Mouse (Mus musculus): ENCODE data around the gene Slc4a1.
A peak's percentile ranks its signal among the peaks of the same experiment; 100 is the strongest.
"Not testable (repeated sequence)": the region's sequence is repeated elsewhere in the genome, so short reads cannot be mapped to it uniquely, and the experiment has no call there.

Slc4a1 gene

DNA sequence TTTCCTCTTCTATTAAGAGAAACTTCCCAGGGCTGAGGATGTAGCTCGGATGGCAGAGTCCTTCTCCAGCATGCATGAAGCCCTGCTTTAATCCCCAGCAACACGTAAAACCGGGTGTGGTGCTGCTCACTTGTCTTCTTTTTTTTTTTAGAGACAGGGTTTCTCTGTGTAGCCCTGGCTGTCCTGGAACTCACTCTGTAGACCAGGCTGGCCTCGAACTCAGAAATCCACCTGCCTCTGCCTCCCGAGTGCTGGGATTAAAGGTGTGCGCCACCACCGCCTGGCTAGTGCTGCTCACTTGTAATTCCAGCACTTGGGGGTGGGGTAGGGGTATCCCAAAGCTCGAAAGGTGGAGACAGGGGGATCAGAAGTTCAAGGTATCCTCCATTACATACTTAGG lies at the start of gene Slc4a1:
TSS of gene Slc4a1 (minus strand) at position 101 of the 400 bp plus-strand sequence.
- not testable (repeated sequence) for DNase-seq (ENCODE audit: low read depth, low spot score)

DNA sequence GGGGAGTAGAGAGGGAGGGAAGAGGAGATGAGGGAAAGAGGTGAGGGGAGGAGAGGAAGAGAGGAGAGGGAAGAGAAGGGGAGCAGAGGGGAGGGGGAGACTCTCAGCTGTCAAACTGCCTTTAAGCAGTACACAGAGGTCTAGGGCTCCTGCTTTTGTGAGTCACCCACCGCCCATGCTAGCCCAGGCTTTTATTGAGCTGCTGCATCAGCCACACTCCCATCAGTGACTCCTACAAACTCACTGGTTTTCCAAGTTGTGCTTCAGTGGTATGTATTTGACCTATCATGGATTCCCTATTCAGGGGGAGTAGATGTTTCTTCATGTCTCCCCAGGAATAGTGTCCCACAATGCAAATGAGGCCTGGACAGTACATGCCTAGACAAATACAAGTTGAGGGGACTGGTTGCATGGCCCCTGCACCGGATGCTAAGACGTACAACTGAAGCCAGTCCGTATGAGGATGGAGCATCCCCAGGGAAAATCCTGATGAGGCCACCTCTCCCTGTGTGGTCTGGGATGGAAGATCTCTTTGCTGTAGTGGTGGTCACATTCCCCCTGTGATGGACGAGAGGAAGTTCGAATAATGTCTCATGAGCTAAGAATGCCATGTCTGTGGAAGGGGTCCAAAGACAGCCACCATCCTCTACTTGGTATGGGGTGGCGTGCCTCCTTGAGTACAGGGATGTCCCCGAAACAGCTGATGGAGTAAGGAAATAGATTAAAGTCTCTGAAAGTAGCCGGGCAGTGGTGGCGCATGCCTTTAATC lies 49.2 kb upstream of the Slc4a1 start:
- DNase-seq (ENCODE audit: low read depth, low spot score): no peak

GRCm38 (mm10) chr11:102413059-102413458 lies 47.1 kb upstream of the Slc4a1 start:
- no peak for DNase-seq (ENCODE audit: low read depth, low spot score)

DNA sequence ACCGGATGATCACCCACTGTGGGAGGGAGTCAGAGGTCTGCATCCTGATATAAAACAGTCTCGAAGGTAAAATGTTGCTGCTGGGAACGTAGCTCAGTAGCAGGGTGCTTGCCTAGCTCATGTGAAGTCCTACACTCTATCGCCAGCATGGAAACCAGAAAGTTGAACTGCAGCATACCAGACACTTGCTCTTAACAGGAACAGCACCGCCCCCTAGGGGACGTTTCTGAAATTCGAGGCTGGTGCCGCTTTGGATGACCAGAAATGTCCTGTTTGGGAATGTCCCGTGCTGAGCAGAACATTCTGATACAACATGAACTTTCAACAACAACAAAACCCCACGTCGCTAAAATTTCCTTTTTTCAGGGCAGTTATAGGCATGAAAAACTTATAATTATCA lies 45.7 kb upstream of the Slc4a1 start:
- peak; percentile 90 for DNase-seq (ENCODE audit: low read depth, low spot score)

- no peak for DNase-seq (ENCODE audit: low read depth, low spot score)
These were observed 45.1 kb upstream of the Slc4a1 start for GRCm38 (mm10) chr11:102411061-102411460.

DNA sequence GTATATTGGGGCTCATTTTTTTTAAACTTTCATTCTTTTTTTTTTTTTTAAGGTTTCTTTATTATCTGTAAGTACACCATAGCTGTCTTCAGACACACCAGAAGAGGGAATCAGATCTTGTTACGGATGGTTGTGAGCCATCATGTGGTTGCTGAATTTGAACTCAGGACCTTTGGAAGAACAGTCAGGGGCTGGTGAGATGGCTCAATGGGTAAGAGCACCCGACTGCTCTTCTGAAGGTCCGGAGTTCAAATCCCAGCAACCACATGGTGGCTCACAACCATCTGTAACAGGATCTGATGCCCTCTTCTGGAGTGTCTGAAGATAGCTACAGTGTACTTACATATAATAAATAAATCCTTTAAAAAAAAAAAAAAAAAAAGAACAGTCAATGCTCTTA lies 44.3 kb upstream of the Slc4a1 start:
- not testable (repeated sequence) for DNase-seq (ENCODE audit: low read depth, low spot score)

GRCm38 (mm10) chr11:102409795-102410330 lies 43.9 kb upstream of the Slc4a1 start:
- no peak for DNase-seq (ENCODE audit: low read depth, low spot score)

GRCm38 (mm10) chr11:102408888-102409794 lies 43.1 kb upstream of the Slc4a1 start:
- no peak for DNase-seq (ENCODE audit: low read depth, low spot score)

DNA sequence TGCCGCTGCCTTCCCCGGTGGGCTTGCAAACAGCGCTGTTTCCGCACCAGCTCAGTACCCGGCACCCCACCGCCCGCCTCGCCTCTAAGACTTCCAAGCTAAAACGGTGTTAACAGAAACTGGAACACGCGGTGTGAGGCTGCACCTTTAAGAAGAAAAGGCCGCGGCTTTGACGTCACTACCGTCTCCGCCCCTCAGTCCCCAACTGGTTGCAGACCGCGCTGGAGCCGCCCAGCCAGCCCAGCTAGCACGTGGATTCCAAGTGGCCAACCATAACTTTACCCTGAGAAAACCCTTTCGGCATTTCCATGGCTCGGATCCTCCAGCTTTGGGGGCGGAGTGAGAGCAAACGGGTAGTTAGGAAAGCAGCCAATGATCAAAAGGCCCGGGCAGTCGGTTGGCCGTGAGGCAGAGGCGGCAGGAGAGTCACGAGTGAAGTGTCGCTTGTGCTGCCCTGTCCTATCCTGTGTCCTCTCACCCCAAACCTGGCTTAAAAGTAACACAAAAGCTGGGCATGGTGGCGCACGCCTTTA lies 42.4 kb upstream of the Slc4a1 start:
- DNase-seq (ENCODE audit: low read depth, low spot score): peak; percentile 99

GRCm38 (mm10) chr11:102407834-102408215 lies 41.8 kb upstream of the Slc4a1 start, which contains the start of gene Slc25a39:
TSS of gene Slc25a39 (minus strand) at chr11:102407946.
- no peak for DNase-seq (ENCODE audit: low read depth, low spot score)

DNA sequence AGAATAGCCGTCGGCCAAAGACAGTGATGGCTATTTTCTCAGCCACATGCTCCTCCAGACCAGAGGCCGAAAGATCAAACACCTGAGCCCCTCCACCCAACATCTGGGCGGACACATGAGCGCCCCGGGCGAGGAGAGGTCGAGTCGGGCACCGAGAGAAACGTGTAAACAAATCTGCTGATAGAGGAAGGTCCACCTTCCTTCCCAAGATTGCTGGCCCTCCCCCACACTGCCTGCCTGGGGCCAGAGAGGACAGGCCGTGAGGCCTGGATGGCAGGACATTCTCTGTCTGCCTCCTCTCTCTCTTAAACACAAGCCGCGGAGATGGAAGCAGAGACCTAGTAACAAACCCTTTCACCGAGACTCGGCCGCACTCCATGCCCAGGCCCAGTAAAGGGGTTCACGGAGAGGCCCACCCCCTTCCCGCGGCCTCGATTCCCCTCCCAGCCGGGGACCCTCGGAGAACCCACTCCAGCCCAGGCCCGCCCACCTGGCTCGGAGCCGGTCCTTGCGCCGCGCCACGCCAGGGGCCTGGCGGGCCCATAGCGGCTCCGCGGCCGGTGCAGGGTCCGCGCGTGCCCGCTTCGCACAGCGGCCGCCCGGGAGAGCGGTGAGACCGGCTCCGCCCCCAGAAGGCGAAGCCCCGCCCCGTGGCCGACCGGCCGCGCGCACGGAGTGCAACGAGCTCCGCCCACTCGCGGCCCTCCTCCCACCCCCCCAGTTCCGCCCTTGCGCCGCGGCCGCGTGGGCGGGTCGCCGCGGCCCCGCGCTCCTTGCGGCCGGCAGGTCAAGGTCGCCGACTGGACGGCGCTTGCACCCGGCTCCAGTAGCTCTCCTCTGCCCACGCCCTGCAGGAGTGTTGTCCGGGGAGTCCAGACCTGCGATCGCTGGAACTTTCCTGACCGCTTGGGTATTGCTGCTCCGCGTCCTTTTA lies 41.2 kb upstream of the Slc4a1 start:
- DNase-seq (ENCODE audit: low read depth, low spot score): peak; percentile 93

DNA sequence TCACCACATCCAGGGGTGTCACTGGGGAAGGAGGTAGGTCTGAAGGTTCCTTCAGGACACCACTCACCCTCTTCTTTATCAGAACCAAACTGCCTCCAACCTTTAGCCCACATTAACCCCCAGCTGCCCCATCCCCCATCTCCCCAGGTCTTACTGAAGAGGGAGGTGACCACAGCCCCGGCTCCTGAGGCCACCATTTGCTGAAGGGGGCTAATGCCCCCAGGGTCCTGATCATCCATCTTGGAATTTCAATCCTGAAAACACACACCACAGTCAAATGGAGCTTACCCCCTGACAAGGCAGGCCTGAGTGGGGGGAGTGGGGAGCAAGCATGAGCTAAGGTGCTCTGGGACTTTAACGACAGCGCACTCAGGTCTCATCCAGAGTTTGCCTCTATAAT lies 40.4 kb upstream of the Slc4a1 start:
- no peak for DNase-seq (ENCODE audit: low read depth, low spot score)

DNA sequence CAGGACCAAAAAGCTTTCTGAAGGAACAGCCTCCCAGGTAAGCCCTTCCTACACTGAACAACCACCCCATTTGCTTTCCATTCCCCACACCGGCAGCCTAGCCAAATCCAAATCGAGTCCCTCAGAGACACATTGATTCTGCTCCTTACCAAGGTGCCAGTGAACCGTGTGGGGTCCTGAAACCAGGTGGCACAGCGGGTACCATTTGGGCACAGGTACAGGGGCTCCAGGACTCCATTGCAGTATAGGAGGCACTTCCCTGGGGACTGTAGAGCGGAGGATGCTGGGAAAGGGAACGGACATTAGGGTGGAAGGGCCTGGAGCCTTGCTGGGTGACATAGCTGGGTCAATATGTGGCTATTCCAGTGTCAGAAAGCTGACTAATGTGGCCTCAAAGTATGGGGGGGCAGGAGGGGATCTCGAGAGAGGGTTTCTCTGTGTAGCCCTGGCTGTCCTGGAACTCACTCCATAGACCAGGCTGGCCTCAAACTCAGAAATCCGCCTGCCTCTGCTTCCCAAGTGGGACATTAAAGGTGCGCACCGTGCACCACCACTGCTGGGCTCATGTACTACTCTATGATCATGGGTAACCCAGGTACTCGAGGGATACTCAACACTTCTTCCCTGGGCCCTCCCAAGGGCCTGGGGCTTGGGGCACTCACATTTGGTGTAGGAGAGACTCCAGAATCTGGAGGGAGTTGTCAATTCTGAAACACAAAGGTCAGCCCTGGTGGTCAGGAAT lies 39.7 kb upstream of the Slc4a1 start:
- DNase-seq (ENCODE audit: low read depth, low spot score): no peak

- no peak for DNase-seq (ENCODE audit: low read depth, low spot score)
These were observed 38.4 kb upstream of the Slc4a1 start for GRCm38 (mm10) chr11:102404161-102405010.

- DNase-seq (ENCODE audit: low read depth, low spot score): no peak
These were observed 37.7 kb upstream of the Slc4a1 start for GRCm38 (mm10) chr11:102403657-102404056.

- no peak for DNase-seq (ENCODE audit: low read depth, low spot score)
These were observed 36.0 kb upstream of the Slc4a1 start for GRCm38 (mm10) chr11:102401898-102402500.

DNA sequence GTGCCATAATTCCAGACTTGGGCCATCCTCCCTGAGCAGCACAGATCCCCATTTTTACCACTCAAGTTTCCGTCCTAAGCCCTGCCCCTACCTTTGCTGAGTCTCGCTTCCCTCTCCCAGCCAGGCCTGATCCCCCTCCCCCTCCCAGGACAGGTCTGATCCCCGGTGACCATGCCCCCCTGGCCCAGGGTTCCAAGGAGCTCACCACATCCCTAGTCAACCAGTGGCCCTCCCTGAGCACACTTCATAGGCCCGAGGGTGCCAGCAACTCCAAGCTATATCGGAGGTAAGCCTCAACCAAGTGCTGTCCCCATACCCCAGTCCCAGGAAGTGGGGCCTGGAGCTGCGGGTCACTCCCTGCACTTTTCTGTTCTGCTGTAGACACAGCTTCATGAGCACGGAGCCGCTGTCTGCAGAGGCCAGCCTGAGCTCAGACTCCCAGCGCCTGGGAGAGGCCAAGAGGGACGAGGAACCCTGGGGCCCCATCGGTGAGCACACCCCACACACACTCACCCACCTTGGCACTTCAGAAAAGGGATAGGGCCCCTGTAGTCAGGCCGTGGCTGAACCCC lies 34.6 kb upstream of the Slc4a1 start:
- no peak for DNase-seq (ENCODE audit: low read depth, low spot score)

- no peak for DNase-seq (ENCODE audit: low read depth, low spot score)
These were observed 33.6 kb upstream of the Slc4a1 start for GRCm38 (mm10) chr11:102399610-102400072.
